Mouse (Mus musculus): ENCODE data around the gene Alg14. TPM values are rescaled to one million over a fixed set of nuclear protein-coding genes. Genes with fewer than 3 reads are reported as not detected.

The Alg14 gene
- polyA plus RNA-seq, 1 experiment from 2014 or later: 39.2 TPM

- Histone ChIP-seq H3K36me3 (ENCODE audit: control insufficient read depth, insufficient read depth, low read length) (no peaks in the 10 kb centered on the region), H3K4me2 (ENCODE audit: low read length) (peak overlapping the region; percentile 50), H3K4me3 (ENCODE audit: low read depth, low read length) (no peak overlapping the region), H3K27me3 (ENCODE audit: control insufficient read depth, insufficient read depth, low read depth, low read length) (no peaks in the 10 kb centered on the region), H3K9ac (ENCODE audit: low read depth, low read length) (no peak overlapping the region), H3K27ac (ENCODE audit: low read length) (no peak overlapping the region), H3K4me1 (ENCODE audit: control insufficient read depth, insufficient read depth, low read length) (peaks cover 12% of the 10 kb centered on the region), H3K9me3 (replicated peaks; ENCODE audit: control insufficient read depth, low read length, poor library complexity, severe bottlenecking) (no peaks in the 10 kb centered on the region)
- peak; percentile 52 for ATAC-seq
- 33% methylated on average over 5 of the region's 7 CpGs for WGBS
These were observed 99.2 kb downstream of the Alg14 start for GRCm38 (mm10) chr3:121390724-121391123.

- no peak overlapping the region for H3K4me3 ChIP-seq (ENCODE audit: low read depth, low read length)
- H3K4me2 ChIP-seq (ENCODE audit: low read length): no peak overlapping the region
- no peak overlapping the region for H3K9ac ChIP-seq (ENCODE audit: low read depth, low read length)
- ATAC-seq: no peak
- H3K27me3 ChIP-seq (ENCODE audit: control insufficient read depth, insufficient read depth, low read depth, low read length): no peaks in the 10 kb centered on the region
- no peaks in the 10 kb centered on the region for H3K36me3 ChIP-seq (ENCODE audit: control insufficient read depth, insufficient read depth, low read length)
- H3K9me3 ChIP-seq (replicated peaks; ENCODE audit: control insufficient read depth, low read length, poor library complexity, severe bottlenecking): no peaks in the 10 kb centered on the region
- H3K27ac ChIP-seq (ENCODE audit: low read length): no peak overlapping the region
- peaks cover 2% of the 10 kb centered on the region; the same call in 1 of the 2 replicates for H3K4me1 ChIP-seq (ENCODE audit: control insufficient read depth, insufficient read depth, low read length)
- 89% methylated on average over 16 of the region's 16 CpGs for WGBS
These were observed 104.2 kb downstream of the Alg14 start for GRCm38 (mm10) chr3:121395588-121396295.

- Histone ChIP-seq H3K36me3 (ENCODE audit: control insufficient read depth, insufficient read depth, low read length) (no peaks in the 10 kb centered on the region), H3K27ac (ENCODE audit: low read length) (no peak overlapping the region), H3K4me3 (ENCODE audit: low read depth, low read length) (no peak overlapping the region), H3K9me3 (replicated peaks; ENCODE audit: control insufficient read depth, low read length, poor library complexity, severe bottlenecking) (no peaks in the 10 kb centered on the region), H3K4me2 (ENCODE audit: low read length) (no peak overlapping the region), H3K9ac (ENCODE audit: low read depth, low read length) (no peak overlapping the region), H3K4me1 (ENCODE audit: control insufficient read depth, insufficient read depth, low read length) (no peaks in the 10 kb centered on the region), H3K27me3 (ENCODE audit: control insufficient read depth, insufficient read depth, low read depth, low read length) (no peaks in the 10 kb centered on the region)
- no peak for ATAC-seq
- WGBS: 78% methylated on average over 7 of the region's 7 CpGs
These were observed 105.0 kb downstream of the Alg14 start for GRCm38 (mm10) chr3:121396561-121396960.

GRCm38 (mm10) chr3:121397007-121397406 lies 105.4 kb downstream of the Alg14 start:
- Histone ChIP-seq H3K9me3 (replicated peaks; ENCODE audit: control insufficient read depth, low read length, poor library complexity, severe bottlenecking) (no peaks in the 10 kb centered on the region), H3K4me1 (ENCODE audit: control insufficient read depth, insufficient read depth, low read length) (no peaks in the 10 kb centered on the region), H3K4me3 (ENCODE audit: low read depth, low read length) (no peak overlapping the region), H3K27ac (ENCODE audit: low read length) (no peak overlapping the region), H3K36me3 (ENCODE audit: control insufficient read depth, insufficient read depth, low read length) (no peaks in the 10 kb centered on the region), H3K9ac (ENCODE audit: low read depth, low read length) (no peak overlapping the region), H3K4me2 (ENCODE audit: low read length) (no peak overlapping the region), H3K27me3 (ENCODE audit: control insufficient read depth, insufficient read depth, low read depth, low read length) (no peaks in the 10 kb centered on the region)
- ATAC-seq: no peak
- 82% methylated on average over 6 of the region's 6 CpGs for WGBS

GRCm38 (mm10) chr3:121401384-121401783 lies 109.8 kb downstream of the Alg14 start:
- Histone ChIP-seq H3K4me3 (ENCODE audit: low read depth, low read length) (no peak overlapping the region), H3K27me3 (ENCODE audit: control insufficient read depth, insufficient read depth, low read depth, low read length) (no peaks in the 10 kb centered on the region), H3K27ac (ENCODE audit: low read length) (no peak overlapping the region), H3K9ac (ENCODE audit: low read depth, low read length) (no peak overlapping the region), H3K9me3 (replicated peaks; ENCODE audit: control insufficient read depth, low read length, poor library complexity, severe bottlenecking) (no peaks in the 10 kb centered on the region), H3K4me2 (ENCODE audit: low read length) (no peak overlapping the region), H3K36me3 (ENCODE audit: control insufficient read depth, insufficient read depth, low read length) (no peaks in the 10 kb centered on the region), H3K4me1 (ENCODE audit: control insufficient read depth, insufficient read depth, low read length) (no peaks in the 10 kb centered on the region)
- WGBS: 78% methylated on average over 4 of the region's 4 CpGs
- no peak for ATAC-seq

GRCm38 (mm10) chr3:121402096-121402495 lies 110.5 kb downstream of the Alg14 start:
- no peak overlapping the region for H3K4me3 ChIP-seq (ENCODE audit: low read depth, low read length)
- no peaks in the 10 kb centered on the region for H3K36me3 ChIP-seq (ENCODE audit: control insufficient read depth, insufficient read depth, low read length)
- H3K27ac ChIP-seq (ENCODE audit: low read length): no peak overlapping the region
- H3K27me3 ChIP-seq (ENCODE audit: control insufficient read depth, insufficient read depth, low read depth, low read length): no peaks in the 10 kb centered on the region
- no peak for ATAC-seq
- no peaks in the 10 kb centered on the region for H3K4me1 ChIP-seq (ENCODE audit: control insufficient read depth, insufficient read depth, low read length)
- WGBS: 86% methylated on average over 6 of the region's 6 CpGs
- no peaks in the 10 kb centered on the region for H3K9me3 ChIP-seq (replicated peaks; ENCODE audit: control insufficient read depth, low read length, poor library complexity, severe bottlenecking)
- H3K4me2 ChIP-seq (ENCODE audit: low read length): no peak overlapping the region
- H3K9ac ChIP-seq (ENCODE audit: low read depth, low read length): no peak overlapping the region

GRCm38 (mm10) chr3:121403449-121403848 lies 111.9 kb downstream of the Alg14 start:
- ATAC-seq: no peak
- Histone ChIP-seq H3K9me3 (replicated peaks; ENCODE audit: control insufficient read depth, low read length, poor library complexity, severe bottlenecking) (no peaks in the 10 kb centered on the region), H3K27ac (ENCODE audit: low read length) (no peak overlapping the region), H3K9ac (ENCODE audit: low read depth, low read length) (no peak overlapping the region), H3K4me2 (ENCODE audit: low read length) (no peak overlapping the region), H3K27me3 (ENCODE audit: control insufficient read depth, insufficient read depth, low read depth, low read length) (no peaks in the 10 kb centered on the region), H3K36me3 (ENCODE audit: control insufficient read depth, insufficient read depth, low read length) (no peaks in the 10 kb centered on the region), H3K4me3 (ENCODE audit: low read depth, low read length) (no peak overlapping the region), H3K4me1 (ENCODE audit: control insufficient read depth, insufficient read depth, low read length) (no peaks in the 10 kb centered on the region)
- WGBS: 12% methylated on average over 5 of the region's 5 CpGs

- no peaks in the 10 kb centered on the region for H3K4me1 ChIP-seq (ENCODE audit: control insufficient read depth, insufficient read depth, low read length)
- H3K9ac ChIP-seq (ENCODE audit: low read depth, low read length): no peak overlapping the region
- H3K4me2 ChIP-seq (ENCODE audit: low read length): no peak overlapping the region
- H3K27ac ChIP-seq (ENCODE audit: low read length): no peak overlapping the region
- no peak overlapping the region for H3K4me3 ChIP-seq (ENCODE audit: low read depth, low read length)
- WGBS: 84% methylated on average over 5 of the region's 5 CpGs
- no peaks in the 10 kb centered on the region for H3K36me3 ChIP-seq (ENCODE audit: control insufficient read depth, insufficient read depth, low read length)
- no peaks in the 10 kb centered on the region for H3K27me3 ChIP-seq (ENCODE audit: control insufficient read depth, insufficient read depth, low read depth, low read length)
- no peak for ATAC-seq
- no peaks in the 10 kb centered on the region for H3K9me3 ChIP-seq (replicated peaks; ENCODE audit: control insufficient read depth, low read length, poor library complexity, severe bottlenecking)
These were observed 113.5 kb downstream of the Alg14 start for GRCm38 (mm10) chr3:121405101-121405500.

GRCm38 (mm10) chr3:121407417-121407816 lies 115.8 kb downstream of the Alg14 start:
- Histone ChIP-seq H3K4me3 (ENCODE audit: low read depth, low read length) (no peak overlapping the region), H3K4me1 (ENCODE audit: control insufficient read depth, insufficient read depth, low read length) (no peaks in the 10 kb centered on the region), H3K27ac (ENCODE audit: low read length) (no peak overlapping the region), H3K36me3 (ENCODE audit: control insufficient read depth, insufficient read depth, low read length) (no peaks in the 10 kb centered on the region), H3K9me3 (replicated peaks; ENCODE audit: control insufficient read depth, low read length, poor library complexity, severe bottlenecking) (no peaks in the 10 kb centered on the region), H3K4me2 (ENCODE audit: low read length) (no peak overlapping the region), H3K27me3 (ENCODE audit: control insufficient read depth, insufficient read depth, low read depth, low read length) (no peaks in the 10 kb centered on the region), H3K9ac (ENCODE audit: low read depth, low read length) (no peak overlapping the region)
- WGBS: 88% methylated on average over 9 of the region's 9 CpGs
- ATAC-seq: no peak
